Mouse (Mus musculus) embryonic fibroblast, embryonic 13.5 days (primary cell): Measurements from ENCODE around the gene Apobec2.

Experiments
- CTCF ChIP-seq: IDR thresholded peaks from 2 replicates; pipeline ENCODE4 v1.5.1; 2011; ENCODE audit warnings: mild to moderate bottlenecking, control low read depth, low read length, moderate library complexity, borderline replicate concordance; ENCODE audit not compliant: insufficient read depth
- POLR2A ChIP-seq: IDR thresholded peaks from 2 replicates; pipeline ENCODE4 v1.6.1; 2011; ENCODE audit warnings: low read depth, mild to moderate bottlenecking, control low read depth, low read length, moderate library complexity

- TF ChIP-seq POLR2A (no peak), CTCF (no peak)
Observed at GRCm38 (mm10) chr17:48418174-48418573, 14.6 kb downstream of the Apobec2 start.
